Mouse (Mus musculus) embryonic fibroblast, embryonic 13.5 days (primary cell): ENCODE data around the gene Pde11a. TPM values are rescaled to one million over a fixed set of nuclear protein-coding genes. Genes with fewer than 3 reads are reported as not detected.

Experiments used
- H3K27ac ChIP-seq: 2 replicates; pipeline ENCODE4 v1.5.1; 2012; ENCODE audit warnings: low read length, control low read depth, inconsistent platforms; ENCODE audit not compliant: insufficient read depth
- H3K4me1 ChIP-seq: 2 replicates; pipeline ENCODE4 v1.6.1; 2011; ENCODE audit warnings: low read length; ENCODE audit not compliant: control insufficient read depth, insufficient read depth
- H3K4me3 ChIP-seq: 2 replicates; pipeline ENCODE4 v1.5.1; 2011; ENCODE audit warnings: mild to moderate bottlenecking, control low read depth, low read length; ENCODE audit not compliant: insufficient read depth
- CTCF ChIP-seq: IDR thresholded peaks from 2 replicates; pipeline ENCODE4 v1.5.1; 2011; ENCODE audit warnings: mild to moderate bottlenecking, control low read depth, low read length, moderate library complexity, borderline replicate concordance; ENCODE audit not compliant: insufficient read depth
- POLR2A ChIP-seq: IDR thresholded peaks from 2 replicates; pipeline ENCODE4 v1.6.1; 2011; ENCODE audit warnings: low read depth, mild to moderate bottlenecking, control low read depth, low read length, moderate library complexity
- polyA plus RNA-seq: library from polyadenylated mRNA; stranded (reverse); fragments of >200 nt; gene quantifications from 2 replicates; pipeline ENCODE4 v1.2.4, GENCODE M21; 2011; ENCODE audit warnings: low read depth; ENCODE audit not compliant: missing spikeins, insufficient read length

The Pde11a gene
- polyA plus RNA-seq, 1 experiment: 0.26 TPM

GRCm38 (mm10) chr2:76324463-76324862 lies 14.1 kb downstream of the Pde11a start:
- TF ChIP-seq CTCF (no peak), POLR2A (no peak)
- H3K4me3 ChIP-seq: no peak overlapping the region
- H3K27ac ChIP-seq: no peak overlapping the region
- H3K4me1 ChIP-seq: no peaks in the 10 kb centered on the region

- H3K4me3 ChIP-seq: no peak overlapping the region
- no peaks in the 10 kb centered on the region for H3K4me1 ChIP-seq
- TF ChIP-seq CTCF (no peak), POLR2A (no peak)
- H3K27ac ChIP-seq: no peak overlapping the region
Measured at GRCm38 (mm10) chr2:76323185-76323875, 15.2 kb downstream of the Pde11a start.

GRCm38 (mm10) chr2:76320336-76320735 lies 18.2 kb downstream of the Pde11a start:
- no peak overlapping the region for H3K27ac ChIP-seq
- no peaks in the 10 kb centered on the region for H3K4me1 ChIP-seq
- H3K4me3 ChIP-seq: no peak overlapping the region
- no peak for TF ChIP-seq CTCF
- no peak for TF ChIP-seq POLR2A

- H3K27ac ChIP-seq: no peak overlapping the region
- TF ChIP-seq CTCF: no peak
- no peak for TF ChIP-seq POLR2A
- H3K4me3 ChIP-seq: no peak overlapping the region
- no peaks in the 10 kb centered on the region for H3K4me1 ChIP-seq
Measured at GRCm38 (mm10) chr2:76319231-76319630, 19.3 kb downstream of the Pde11a start.

- H3K27ac ChIP-seq: no peak overlapping the region
Measured at GRCm38 (mm10) chr2:76287671-76288070, 50.9 kb downstream of the Pde11a start.

GRCm38 (mm10) chr2:76286288-76286740 lies 52.3 kb downstream of the Pde11a start:
- TF ChIP-seq POLR2A (no peak), CTCF (no peak)
- Histone ChIP-seq H3K4me3 (no peak overlapping the region), H3K4me1 (no peaks in the 10 kb centered on the region), H3K27ac (no peak overlapping the region)

More at GRCm38 (mm10) chr2:76287671-76288070, 50.9 kb downstream of the Pde11a start:
- TF ChIP-seq CTCF (no peak), POLR2A (no peak)
- H3K4me1 ChIP-seq: no peaks in the 10 kb centered on the region
- H3K4me3 ChIP-seq: no peak overlapping the region

- Histone ChIP-seq H3K4me1 (no peaks in the 10 kb centered on the region), H3K4me3 (no peak overlapping the region), H3K27ac (no peak overlapping the region)
- TF ChIP-seq POLR2A (no peak), CTCF (no peak)
Measured at GRCm38 (mm10) chr2:76285150-76285549, 53.4 kb downstream of the Pde11a start.

GRCm38 (mm10) chr2:76283378-76284132 lies 55.0 kb downstream of the Pde11a start:
- Histone ChIP-seq H3K4me3 (no peak overlapping the region), H3K4me1 (no peaks in the 10 kb centered on the region), H3K27ac (no peak overlapping the region)
- no peak for TF ChIP-seq POLR2A

GRCm38 (mm10) chr2:76269494-76269893 lies 69.1 kb downstream of the Pde11a start:
- H3K27ac ChIP-seq: no peak overlapping the region
- TF ChIP-seq POLR2A (no peak), CTCF (no peak)
- no peaks in the 10 kb centered on the region for H3K4me1 ChIP-seq
- no peak overlapping the region for H3K4me3 ChIP-seq

GRCm38 (mm10) chr2:76267335-76267734 lies 71.2 kb downstream of the Pde11a start:
- Histone ChIP-seq H3K4me1 (no peaks in the 10 kb centered on the region), H3K4me3 (no peak overlapping the region), H3K27ac (no peak overlapping the region)
- TF ChIP-seq POLR2A (no peak), CTCF (no peak)
